Mouse (Mus musculus) limb, embryonic 15.5 days (tissue): ENCODE data around the gene Aco1. TPM values are rescaled to one million over a fixed set of nuclear protein-coding genes. Genes with fewer than 3 reads are reported as not detected.

Experiments used
- ATAC-seq: fragments of 200-750 bp; cut with Nextera tagmentation; 2 replicates; pipeline ENCODE4 v1.8.0; 2017; ENCODE audit warnings: low read depth, moderate TSS enrichment; ENCODE audit not compliant: insufficient number of reproducible peaks, low FRiP score, low TSS enrichment
- H3K27ac ChIP-seq: fragments of 300-500 bp; sonication (generic); 2 replicates; pipeline ENCODE4 v1.5.1; 2015; ENCODE audit warnings: moderate library complexity, mild to moderate bottlenecking, inconsistent platforms
- H3K27me3 ChIP-seq: fragments of 300-500 bp; sonication (generic); 2 replicates; pipeline ENCODE4 v1.6.1; 2015; ENCODE audit warnings: inconsistent platforms
- H3K36me3 ChIP-seq: fragments of 300-500 bp; sonication (generic); 2 replicates; pipeline ENCODE4 v1.6.1; 2015; ENCODE audit warnings: inconsistent platforms
- H3K4me1 ChIP-seq: fragments of 300-500 bp; sonication (generic); 2 replicates; pipeline ENCODE4 v1.6.1; 2015; ENCODE audit warnings: inconsistent platforms
- H3K4me2 ChIP-seq: fragments of 300-500 bp; sonication (generic); 2 replicates; pipeline ENCODE4 v1.6.1; 2015; ENCODE audit warnings: mild to moderate bottlenecking, inconsistent platforms
- H3K4me3 ChIP-seq: fragments of 300-500 bp; sonication (generic); 2 replicates; pipeline ENCODE4 v1.5.1; 2015; ENCODE audit warnings: mild to moderate bottlenecking, inconsistent platforms
- H3K9ac ChIP-seq: fragments of 300-500 bp; sonication (generic); 2 replicates; pipeline ENCODE4 v1.6.1; 2015; ENCODE audit warnings: inconsistent platforms
- H3K9me3 ChIP-seq: fragments of 300-500 bp; sonication (generic); 2 replicates; pipeline ENCODE4 v1.6.1; 2016; ENCODE audit warnings: inconsistent platforms
- WGBS: fragments of 180-500 bp; shearing (Covaris S2); methylation state at CpG from one replicate; pipeline ENCODE4 v1.1.7; 2015; 5-methylcytosine and 5-hydroxymethylcytosine counted together
- polyA plus RNA-seq: library from polyadenylated mRNA; unstranded; fragments of >200 nt; fragmentation: Nextera tagmentation; extraction: Ambion mirVana; gene quantifications from 2 replicates; pipeline ENCODE4 v1.2.1, GENCODE M21; 2015

Gene Aco1
- polyA plus RNA-seq, 1 experiment from 2014 or later = 40.8 TPM

GRCm38 (mm10) chr4:40160591-40161434 is 17.9 kb downstream of the Aco1 start:
- Histone ChIP-seq H3K4me1 (peaks cover 9% of the 10 kb centered on the region; the same call in 1 of the 2 replicates), H3K27me3 (no peaks in the 10 kb centered on the region), H3K27ac (no peak overlapping the region), H3K9ac (no peak overlapping the region), H3K9me3 (no peaks in the 10 kb centered on the region), H3K4me3 (no peak overlapping the region), H3K4me2 (no peak overlapping the region), H3K36me3 (peaks cover 6% of the 10 kb centered on the region; the same call in 1 of the 2 replicates)
- ATAC-seq = no peak
- WGBS = 96% methylated on average over 8 of the region's 8 CpGs

- ATAC-seq = no peak
- H3K27ac ChIP-seq = no peak overlapping the region
- H3K4me3 ChIP-seq = no peak overlapping the region
- H3K4me1 ChIP-seq = no peaks in the 10 kb centered on the region
- no peaks in the 10 kb centered on the region for H3K27me3 ChIP-seq
- WGBS = 87% methylated on average over 10 of the region's 10 CpGs
- peaks cover 27% of the 10 kb centered on the region for H3K36me3 ChIP-seq
- no peak overlapping the region for H3K9ac ChIP-seq
- H3K9me3 ChIP-seq = no peaks in the 10 kb centered on the region
- H3K4me2 ChIP-seq = no peak overlapping the region
Observed at GRCm38 (mm10) chr4:40163646-40164045, 20.8 kb downstream of the Aco1 start.

GRCm38 (mm10) chr4:40171477-40171876 is 28.6 kb downstream of the Aco1 start:
- H3K36me3 ChIP-seq = peaks cover 43% of the 10 kb centered on the region
- no peaks in the 10 kb centered on the region for H3K9me3 ChIP-seq
- no peak overlapping the region for H3K4me3 ChIP-seq
- H3K9ac ChIP-seq = no peak overlapping the region
- no peak for ATAC-seq
- H3K4me1 ChIP-seq = no peaks in the 10 kb centered on the region
- H3K4me2 ChIP-seq = no peak overlapping the region
- WGBS = 75% methylated on average over 4 of the region's 4 CpGs
- H3K27me3 ChIP-seq = no peaks in the 10 kb centered on the region
- H3K27ac ChIP-seq = no peak overlapping the region

- WGBS = 88% methylated on average over 2 of the region's 2 CpGs
- ATAC-seq = no peak
Observed at GRCm38 (mm10) chr4:40172336-40172735, 29.5 kb downstream of the Aco1 start.

GRCm38 (mm10) chr4:40174321-40174720 is 31.4 kb downstream of the Aco1 start:
- no peak overlapping the region for H3K4me2 ChIP-seq
- WGBS = 67% methylated on average over 4 of the region's 4 CpGs
- H3K36me3 ChIP-seq = peaks cover 43% of the 10 kb centered on the region
- H3K9me3 ChIP-seq = no peaks in the 10 kb centered on the region
- H3K9ac ChIP-seq = no peak overlapping the region
- no peaks in the 10 kb centered on the region for H3K4me1 ChIP-seq
- H3K27ac ChIP-seq = no peak overlapping the region
- H3K4me3 ChIP-seq = no peak overlapping the region
- H3K27me3 ChIP-seq = no peaks in the 10 kb centered on the region
- no peak for ATAC-seq

More at GRCm38 (mm10) chr4:40172336-40172735, 29.5 kb downstream of the Aco1 start:
- no peak overlapping the region for H3K9ac ChIP-seq
- H3K9me3 ChIP-seq = no peaks in the 10 kb centered on the region
- no peak overlapping the region for H3K4me3 ChIP-seq
- peaks cover 40% of the 10 kb centered on the region for H3K36me3 ChIP-seq
- H3K4me1 ChIP-seq = no peaks in the 10 kb centered on the region
- no peak overlapping the region for H3K4me2 ChIP-seq
- no peak overlapping the region for H3K27ac ChIP-seq
- H3K27me3 ChIP-seq = no peaks in the 10 kb centered on the region

GRCm38 (mm10) chr4:40178584-40178983 is 35.7 kb downstream of the Aco1 start:
- no peaks in the 10 kb centered on the region for H3K9me3 ChIP-seq
- H3K9ac ChIP-seq = no peak overlapping the region
- no peak overlapping the region for H3K4me3 ChIP-seq
- no peak overlapping the region for H3K27ac ChIP-seq
- H3K4me2 ChIP-seq = no peak overlapping the region
- no peak for ATAC-seq
- H3K36me3 ChIP-seq = peaks cover 61% of the 10 kb centered on the region
- 84% methylated on average over 17 of the region's 17 CpGs for WGBS
- no peaks in the 10 kb centered on the region for H3K27me3 ChIP-seq
- H3K4me1 ChIP-seq = no peaks in the 10 kb centered on the region

GRCm38 (mm10) chr4:40180046-40180445 is 37.2 kb downstream of the Aco1 start:
- no peak overlapping the region for H3K4me3 ChIP-seq
- no peaks in the 10 kb centered on the region for H3K4me1 ChIP-seq
- 92% methylated on average over 6 of the region's 6 CpGs for WGBS
- H3K27ac ChIP-seq = no peak overlapping the region
- no peak overlapping the region for H3K9ac ChIP-seq
- peaks cover 67% of the 10 kb centered on the region for H3K36me3 ChIP-seq
- no peaks in the 10 kb centered on the region for H3K27me3 ChIP-seq
- no peak overlapping the region for H3K4me2 ChIP-seq
- no peak for ATAC-seq
- H3K9me3 ChIP-seq = no peaks in the 10 kb centered on the region

GRCm38 (mm10) chr4:40181681-40182080 is 38.8 kb downstream of the Aco1 start:
- 96% methylated on average over 8 of the region's 8 CpGs for WGBS
- Histone ChIP-seq H3K27me3 (no peaks in the 10 kb centered on the region), H3K27ac (no peak overlapping the region), H3K4me3 (no peak overlapping the region), H3K4me2 (no peak overlapping the region), H3K9me3 (no peaks in the 10 kb centered on the region), H3K9ac (no peak overlapping the region), H3K36me3 (peaks cover 71% of the 10 kb centered on the region), H3K4me1 (no peaks in the 10 kb centered on the region)
- ATAC-seq = no peak

GRCm38 (mm10) chr4:40182651-40183320 is 39.9 kb downstream of the Aco1 start:
- no peaks in the 10 kb centered on the region for H3K4me1 ChIP-seq
- ATAC-seq = no peak
- H3K36me3 ChIP-seq = peaks cover 78% of the 10 kb centered on the region
- no peak overlapping the region for H3K9ac ChIP-seq
- no peak overlapping the region for H3K4me3 ChIP-seq
- H3K4me2 ChIP-seq = no peak overlapping the region
- H3K27me3 ChIP-seq = no peaks in the 10 kb centered on the region
- H3K27ac ChIP-seq = no peak overlapping the region
- WGBS = 46% methylated on average over 14 of the region's 14 CpGs
- no peaks in the 10 kb centered on the region for H3K9me3 ChIP-seq

GRCm38 (mm10) chr4:40183781-40184180 is 40.9 kb downstream of the Aco1 start:
- 89% methylated on average over 6 of the region's 6 CpGs for WGBS
- Histone ChIP-seq H3K9me3 (no peaks in the 10 kb centered on the region), H3K4me1 (no peaks in the 10 kb centered on the region), H3K36me3 (peaks cover 78% of the 10 kb centered on the region), H3K4me3 (no peak overlapping the region), H3K9ac (no peak overlapping the region), H3K27ac (no peak overlapping the region), H3K4me2 (no peak overlapping the region), H3K27me3 (no peaks in the 10 kb centered on the region)
- ATAC-seq = no peak

GRCm38 (mm10) chr4:40184470-40184869 is 41.6 kb downstream of the Aco1 start:
- 81% methylated on average over 5 of the region's 5 CpGs for WGBS
- Histone ChIP-seq H3K4me3 (no peak overlapping the region), H3K4me1 (no peaks in the 10 kb centered on the region), H3K9me3 (no peaks in the 10 kb centered on the region), H3K9ac (no peak overlapping the region), H3K27ac (no peak overlapping the region), H3K4me2 (no peak overlapping the region), H3K27me3 (no peaks in the 10 kb centered on the region), H3K36me3 (peaks cover 81% of the 10 kb centered on the region)
- ATAC-seq = no peak

- no peak overlapping the region for H3K27ac ChIP-seq
- WGBS = 90% methylated on average over 7 of the region's 7 CpGs
- no peaks in the 10 kb centered on the region for H3K4me1 ChIP-seq
- no peaks in the 10 kb centered on the region for H3K9me3 ChIP-seq
- no peak for ATAC-seq
- no peak overlapping the region for H3K9ac ChIP-seq
- no peak overlapping the region for H3K4me2 ChIP-seq
- no peak overlapping the region for H3K4me3 ChIP-seq
- H3K27me3 ChIP-seq = no peaks in the 10 kb centered on the region
- H3K36me3 ChIP-seq = peaks cover 77% of the 10 kb centered on the region
Observed at GRCm38 (mm10) chr4:40187956-40188355, 45.1 kb downstream of the Aco1 start.
